Comparison of ENCODE assay signal across 8 mouse cellular contexts in the genomic region with DNA sequence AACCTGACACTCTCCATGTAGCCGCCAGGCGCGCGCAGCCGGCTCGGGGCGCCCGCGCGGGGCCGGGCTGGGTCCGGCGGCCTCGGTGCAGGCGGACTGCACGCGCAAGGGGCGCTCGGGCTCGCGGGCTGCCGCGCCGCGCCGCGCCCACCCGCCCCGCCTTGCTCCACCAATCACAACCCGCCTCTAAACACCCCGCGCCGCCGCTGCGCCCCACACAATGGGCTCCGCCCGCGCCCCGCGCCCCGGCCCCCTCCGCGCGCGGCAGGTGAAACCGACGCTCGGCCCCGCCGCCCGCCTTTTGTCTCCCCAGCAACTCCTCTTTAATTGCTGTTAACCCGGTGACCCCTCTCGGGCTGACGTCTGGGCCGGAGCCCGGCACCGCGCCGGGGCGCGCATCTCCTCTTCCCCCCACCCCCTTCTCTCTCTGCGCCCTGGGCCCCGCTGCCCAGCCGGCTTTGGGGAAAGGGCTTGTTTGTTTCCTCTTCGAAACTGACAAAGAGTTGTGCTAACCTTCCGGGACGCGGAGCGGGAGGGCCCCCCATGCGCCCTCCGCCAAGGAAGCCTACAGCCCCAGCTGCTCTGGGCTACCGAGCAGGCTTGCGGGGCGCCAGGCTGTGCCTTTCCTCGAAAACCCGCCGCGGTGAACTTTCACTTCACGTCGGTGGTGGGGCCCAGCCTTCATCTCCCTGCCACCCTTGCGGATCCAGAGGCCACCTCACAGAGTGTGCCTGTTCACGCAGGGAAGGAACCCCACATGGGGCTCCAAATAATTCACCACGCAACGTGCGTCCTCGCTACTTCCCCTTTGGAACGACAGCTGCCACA.
A peak's percentile ranks its signal among the peaks of the same experiment; 100 is the strongest.
DNase-seq lines count a peak whose midpoint lies in the region; ATAC-seq and TF ChIP-seq lines count a peak whose summit lies in the region.

No protein-coding gene starts in this region.

- peaks cover 41% of the 10 kb centered on the region for H3K79me3 ChIP-seq in C2C12 (ENCODE audit: low read depth)

- TF ChIP-seq CTCF in C2C12 (IDR thresholded peaks at IDR 0.05; ENCODE audit: control insufficient read depth, insufficient read depth, insufficient read length) = no peak
- TF ChIP-seq CTCF in small intestine, adult 2 months (IDR thresholded peaks at IDR 0.05; ENCODE audit: extremely low read depth, insufficient read length, insufficient replicate concordance, low read depth, low read length) = no peak

- peak overlapping the region; percentile 67 for H3K4me2 ChIP-seq in forebrain, embryonic 11.5 days (ENCODE audit: low read depth, low read length, severe bottlenecking)
- peak overlapping the region; percentile 88 for H3K4me2 ChIP-seq in limb, embryonic 12.5 days
- H3K4me2 ChIP-seq in midbrain, embryonic 11.5 days = peak overlapping the region; percentile 62

- H3K27me3 ChIP-seq in C2C12 (ENCODE audit: control insufficient read depth, insufficient read depth, insufficient read length) = no peaks in the 10 kb centered on the region
- H3K27me3 ChIP-seq in forebrain, embryonic 11.5 days (ENCODE audit: control insufficient read depth, insufficient read depth, low read length) = no peaks in the 10 kb centered on the region
- H3K27me3 ChIP-seq in hindbrain, embryonic 10.5 days (ENCODE audit: insufficient read depth, poor library complexity, severe bottlenecking) = peaks cover 22% of the 10 kb centered on the region; the same call in 1 of the 2 replicates
- H3K27me3 ChIP-seq in limb, embryonic 12.5 days = peaks cover 34% of the 10 kb centered on the region
- H3K27me3 ChIP-seq in midbrain, embryonic 11.5 days (ENCODE audit: control insufficient read depth, insufficient read depth, low read length) = no peaks in the 10 kb centered on the region
- no peaks in the 10 kb centered on the region for H3K27me3 ChIP-seq in small intestine, adult 2 months (ENCODE audit: control insufficient read depth, insufficient read depth, low read length)

- DNase-seq in NIH3T3 (ENCODE audit: low read depth) = peak; percentile 85
- DNase-seq in forebrain, embryonic 11.5 days (ENCODE audit: low spot score) = peak; percentile 92
- peak; percentile 85 for DNase-seq in hindbrain, embryonic 10.5 days (ENCODE audit: low spot score)
- DNase-seq in midbrain, embryonic 11.5 days (ENCODE audit: low spot score, missing footprints) = peak; percentile 98
- no peak for DNase-seq in cerebellum, adult 8-10 months

- peaks cover 22% of the 10 kb centered on the region; the same call in 1 of the 2 replicates for H3K4me1 ChIP-seq in forebrain, embryonic 11.5 days (replicated peaks; ENCODE audit: control insufficient read depth, insufficient read depth, low read length)
- H3K4me1 ChIP-seq in hindbrain, embryonic 10.5 days (replicated peaks) = peaks cover 82% of the 10 kb centered on the region
- H3K4me1 ChIP-seq in limb, embryonic 12.5 days (replicated peaks) = peaks cover 50% of the 10 kb centered on the region
- H3K4me1 ChIP-seq in midbrain, embryonic 11.5 days (ENCODE audit: control insufficient read depth, insufficient read depth, low read length) = peaks cover 40% of the 10 kb centered on the region
- H3K4me1 ChIP-seq in small intestine, adult 2 months (ENCODE audit: control insufficient read depth, insufficient read depth, insufficient read length, low read length) = peaks cover 9% of the 10 kb centered on the region

- H3K27ac ChIP-seq in forebrain, embryonic 11.5 days (ENCODE audit: low read depth, low read length) = peak overlapping the region; percentile 76
- H3K27ac ChIP-seq in hindbrain, embryonic 10.5 days = peak overlapping the region; percentile 96
- H3K27ac ChIP-seq in limb, embryonic 12.5 days = peak overlapping the region; percentile 87
- peak overlapping the region; percentile 90 for H3K27ac ChIP-seq in midbrain, embryonic 11.5 days (ENCODE audit: low read depth, low read length)
- H3K27ac ChIP-seq in small intestine, adult 2 months (ENCODE audit: insufficient read depth, low read depth, low read length) = peak overlapping the region; percentile 67

- H3K9ac ChIP-seq in forebrain, embryonic 11.5 days (ENCODE audit: low read length) = peak overlapping the region; percentile 87
- peak overlapping the region; percentile 80 for H3K9ac ChIP-seq in limb, embryonic 12.5 days (replicated peaks)
- peak overlapping the region; percentile 88 for H3K9ac ChIP-seq in midbrain, embryonic 11.5 days (ENCODE audit: low read length)

- under 1% methylated on average over 73 of the region's 87 CpGs for WGBS in forebrain, embryonic 11.5 days
- under 1% methylated on average over 59 of the region's 87 CpGs for WGBS in hindbrain, embryonic 10.5 days
- under 1% methylated on average over 63 of the region's 87 CpGs for WGBS in limb, embryonic 12.5 days
- under 1% methylated on average over 35 of the region's 87 CpGs for WGBS in midbrain, embryonic 11.5 days
- under 1% methylated on average over 86 of the region's 87 CpGs for WGBS in small intestine, adult 2 months

- peak; percentile 96 for ATAC-seq in forebrain, embryonic 11.5 days (replicated peaks; ENCODE audit: low FRiP score)
- peak; percentile 94 for ATAC-seq in limb, embryonic 12.5 days (ENCODE audit: insufficient number of reproducible peaks, insufficient read depth, low FRiP score, low TSS enrichment, low read depth)
- ATAC-seq in midbrain, embryonic 11.5 days (ENCODE audit: low FRiP score) = peak; percentile 96

- H3K36me3 ChIP-seq in C2C12 (ENCODE audit: control insufficient read depth, insufficient read depth) = no peaks in the 10 kb centered on the region
- H3K36me3 ChIP-seq in forebrain, embryonic 11.5 days (ENCODE audit: control insufficient read depth, insufficient read depth, low read length) = no peaks in the 10 kb centered on the region
- no peaks in the 10 kb centered on the region for H3K36me3 ChIP-seq in hindbrain, embryonic 10.5 days
- H3K36me3 ChIP-seq in limb, embryonic 12.5 days = no peaks in the 10 kb centered on the region
- H3K36me3 ChIP-seq in midbrain, embryonic 11.5 days (ENCODE audit: control insufficient read depth, insufficient read depth, low read length) = no peaks in the 10 kb centered on the region
- no peaks in the 10 kb centered on the region for H3K36me3 ChIP-seq in small intestine, adult 2 months (ENCODE audit: control insufficient read depth, insufficient read depth, low read length)

- H3K79me2 ChIP-seq in C2C12 (ENCODE audit: control insufficient read depth, insufficient read depth) = peaks cover 54% of the 10 kb centered on the region

- H3K9me3 ChIP-seq in forebrain, embryonic 11.5 days (ENCODE audit: control insufficient read depth, low read length) = no peaks in the 10 kb centered on the region
- no peaks in the 10 kb centered on the region for H3K9me3 ChIP-seq in hindbrain, embryonic 10.5 days
- no peaks in the 10 kb centered on the region for H3K9me3 ChIP-seq in limb, embryonic 12.5 days
- H3K9me3 ChIP-seq in midbrain, embryonic 11.5 days (ENCODE audit: control insufficient read depth, low read length) = no peaks in the 10 kb centered on the region

- no peak; the same call in 1 of the 2 replicates for TF ChIP-seq POLR2A in small intestine, adult 2 months (IDR thresholded peaks at IDR 0.05; ENCODE audit: low read depth, low read length)

- H3K4me3 ChIP-seq in C2C12 (ENCODE audit: insufficient read depth, poor library complexity, severe bottlenecking) = peak overlapping the region; percentile 68
- H3K4me3 ChIP-seq in forebrain, embryonic 11.5 days (ENCODE audit: low read depth, low read length) = peak overlapping the region; percentile 68
- peak overlapping the region; percentile 77 for H3K4me3 ChIP-seq in hindbrain, embryonic 10.5 days
- H3K4me3 ChIP-seq in limb, embryonic 12.5 days (replicated peaks) = peak overlapping the region; percentile 69
- peak overlapping the region; percentile 67 for H3K4me3 ChIP-seq in midbrain, embryonic 11.5 days (ENCODE audit: low read depth, low read length)
- H3K4me3 ChIP-seq in small intestine, adult 2 months (ENCODE audit: low read depth, low read length) = peak overlapping the region; percentile 89

- peak overlapping the region; percentile 94 for H3ac ChIP-seq in C2C12 (ENCODE audit: control insufficient read depth, insufficient read length, low read depth)

TF ChIP-seq in C2C12, 6 proteins besides CTCF, POLR2A, EP300 and RAD21:
- TF ChIP-seq CEBPB (IDR thresholded peaks at IDR 0.05; ENCODE audit: low read depth) (no peak), MYOD1 (IDR thresholded peaks at IDR 0.05; ENCODE audit: control insufficient read depth, insufficient read length, low read depth) (peak; percentile 64), MAX (IDR thresholded peaks at IDR 0.05) (peak; percentile 65), MYOG (IDR thresholded peaks at IDR 0.05; ENCODE audit: control insufficient read depth, extremely low read depth, insufficient read length) (no peak), FOSL1 (IDR thresholded peaks at IDR 0.05; ENCODE audit: insufficient read depth, low read length, poor library complexity, severe bottlenecking) (no peak)
